ENCODE assay signal across 12 mouse cellular contexts in the genomic region with DNA sequence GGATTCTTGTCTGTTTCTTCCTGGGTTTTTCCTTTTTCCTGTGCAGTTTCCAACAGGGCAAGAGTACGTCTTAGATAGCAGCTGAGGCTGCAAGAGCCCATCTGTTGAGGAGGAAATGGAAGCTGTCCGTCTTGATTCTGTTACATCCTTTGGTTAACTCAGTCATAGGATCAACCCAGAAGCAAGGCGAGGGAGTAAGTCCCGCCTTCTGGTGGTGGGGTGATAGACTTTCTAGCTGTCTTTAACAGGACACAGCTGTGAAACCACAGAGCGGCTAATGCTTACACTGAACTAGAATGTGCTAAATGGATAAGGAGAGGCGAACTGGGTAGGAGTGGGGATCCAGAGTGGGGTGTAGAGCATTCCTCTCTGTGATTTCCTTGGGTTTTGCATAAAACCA.
DNase-seq lines count a peak whose midpoint lies in the region; ATAC-seq and TF ChIP-seq lines count a peak whose summit lies in the region.
"Had no signal": no experiment of that assay in that cellular context is flagged by ENCODE, and none has a peak within 500 bp of the region (broad histone marks: within the 10 kb centered on the region; RNA-seq: fewer than 3 reads in every experiment).

No protein-coding gene starts in this region.

- WGBS in kidney, postnatal 0 days: 42% methylated on average over 6 of the region's 6 CpGs
- 6% methylated on average over 6 of the region's 6 CpGs for WGBS in liver, embryonic 14.5 days (ENCODE audit: insufficient replicate concordance)

- H3K9me3 ChIP-seq in kidney, postnatal 0 days (replicated peaks; ENCODE audit: low read length): no peaks in the 10 kb centered on the region
- H3K9me3 ChIP-seq in liver, embryonic 14.5 days (ENCODE audit: control insufficient read depth, low read length): no peaks in the 10 kb centered on the region
- H3K9me3 ChIP-seq: hindbrain, embryonic 13.5 days; midbrain, embryonic 13.5 days had no signal

- no peaks in the 10 kb centered on the region for H3K27me3 ChIP-seq in kidney, postnatal 0 days (ENCODE audit: insufficient read depth, low read length)
- no peaks in the 10 kb centered on the region for H3K27me3 ChIP-seq in liver, embryonic 14.5 days (ENCODE audit: control insufficient read depth, insufficient read depth, low read length)
- H3K27me3 ChIP-seq: hindbrain, embryonic 13.5 days; midbrain, embryonic 13.5 days had no signal

- H3K36me3 ChIP-seq in kidney, postnatal 0 days (ENCODE audit: insufficient read depth, low read length): no peaks in the 10 kb centered on the region
- H3K36me3 ChIP-seq in liver, embryonic 14.5 days (replicated peaks; ENCODE audit: control insufficient read depth, insufficient read depth, low read depth): no peaks in the 10 kb centered on the region
- H3K36me3 ChIP-seq: hindbrain, embryonic 13.5 days; midbrain, embryonic 13.5 days had no signal

- H3K27ac ChIP-seq in kidney, postnatal 0 days: no peak overlapping the region
- H3K27ac ChIP-seq in liver, embryonic 14.5 days: no peak overlapping the region
- H3K27ac ChIP-seq: hindbrain, embryonic 13.5 days; midbrain, embryonic 13.5 days had no signal

- H3K9ac ChIP-seq in kidney, postnatal 0 days (ENCODE audit: low read depth, low read length): no peak overlapping the region
- no peak overlapping the region for H3K9ac ChIP-seq in liver, embryonic 14.5 days (replicated peaks)
- H3K9ac ChIP-seq: hindbrain, embryonic 13.5 days; midbrain, embryonic 13.5 days had no signal

- no peak for TF ChIP-seq CTCF in kidney, postnatal 0 days (IDR thresholded peaks at IDR 0.05; ENCODE audit: low read depth)
- no peak for TF ChIP-seq CTCF in liver, embryonic 14.5 days (IDR thresholded peaks at IDR 0.05; ENCODE audit: low read depth)

- peak; percentile 79 for DNase-seq in kidney, postnatal 0 days (ENCODE audit: low spot score)
- no peak for DNase-seq in kidney, adult 18-20 months
- DNase-seq in c-Kit-positive CD71-negative TER-119-negative erythroid progenitor cells, embryonic 14.5 days (ENCODE audit: low read depth): peak; percentile 45
- DNase-seq in liver, embryonic 14.5 days (ENCODE audit: low read depth in 3 of 3, low spot score in 3 of 3): peak in 1 of 3 experiments; percentile 23
- peak; percentile 65 for DNase-seq in naive thymus-derived CD4-positive, alpha-beta T cell, adult 2 months (ENCODE audit: low read depth)
- DNase-seq in cerebellum, adult 9-10 months: no peak
- no peak for DNase-seq in gastrocnemius, postnatal 10 days
- DNase-seq: adrenal gland, adult 8-10 months; cerebellum, postnatal 36 days had no signal

- no peak; the same call in 1 of the 2 replicates for ATAC-seq in kidney, postnatal 0 days (replicated peaks; ENCODE audit: low FRiP score, low read depth)
- peak; percentile 45; the same call in 1 of the 2 replicates for ATAC-seq in liver, embryonic 14.5 days (ENCODE audit: insufficient read depth)
- no peak for ATAC-seq in cerebellum, adult (ENCODE audit: insufficient number of reproducible peaks, low FRiP score, low TSS enrichment)
- ATAC-seq: midbrain, embryonic 13.5 days had no signal

- peaks cover 4% of the 10 kb centered on the region; the same call in 1 of the 2 replicates for H3K4me1 ChIP-seq in kidney, postnatal 0 days (replicated peaks; ENCODE audit: insufficient read depth, low read length)
- peaks cover 0 to 7% of the 10 kb centered on the region in 2 experiments; a peak in 1 of 4 replicates for H3K4me1 ChIP-seq in liver, embryonic 14.5 days (replicated peaks; ENCODE audit: control insufficient read depth in 2 of 2, insufficient read depth in 2 of 2, low read length in 1 of 2)

- H3K4me2 ChIP-seq in kidney, postnatal 0 days (ENCODE audit: low read length): no peak overlapping the region
- no peak overlapping the region for H3K4me2 ChIP-seq in liver, embryonic 14.5 days (ENCODE audit: low read depth)
- H3K4me2 ChIP-seq: hindbrain, embryonic 13.5 days; midbrain, embryonic 13.5 days had no signal

- TF ChIP-seq EP300 in liver, embryonic 14.5 days (IDR thresholded peaks at IDR 0.05; ENCODE audit: low read depth): no peak

- H3K4me3 ChIP-seq in kidney, postnatal 0 days (replicated peaks; ENCODE audit: low read depth, low read length): no peak overlapping the region
- no peak overlapping the region for H3K4me3 ChIP-seq in liver, embryonic 14.5 days (ENCODE audit: insufficient read depth in 1 of 2, low read depth in 2 of 2, low read length in 2 of 2)
- H3K4me3 ChIP-seq: hindbrain, embryonic 13.5 days; midbrain, embryonic 13.5 days had no signal

Comparison
In these comparisons a context has a peak if more than half of its experiments do, and no peak if none do; other contexts are left out.
1. DNase-seq: peak in kidney, postnatal 0 days (single experiment), c-Kit-positive CD71-negative TER-119-negative erythroid progenitor cells, embryonic 14.5 days (single experiment) and naive thymus-derived CD4-positive, alpha-beta T cell, adult 2 months (single experiment); none in kidney, adult 18-20 months (single experiment), cerebellum, adult 9-10 months (single experiment) and gastrocnemius, postnatal 10 days (single experiment).